Mouse (Mus musculus) hindbrain, postnatal 0 days (tissue): Measurements from ENCODE around the gene Igf2. TPM values are rescaled to one million over a fixed set of nuclear protein-coding genes. Genes with fewer than 3 reads are reported as not detected.

Experiments used
- ATAC-seq: fragments of 200-750 bp; cut with Nextera tagmentation; 2 replicates; pipeline ENCODE4 v1.8.0; 2017; ENCODE audit warnings: mild to moderate bottlenecking, moderate TSS enrichment, moderate library complexity
- DNase-seq: peaks from one replicate; pipeline ENCODE4 v3.0.0-alpha.2; 2015; ENCODE audit warnings: low spot score
- H3K27ac ChIP-seq: fragments of 300-500 bp; sonication (generic); 2 replicates; pipeline ENCODE4 v1.5.1; 2014; ENCODE audit warnings: mild to moderate bottlenecking
- H3K27me3 ChIP-seq: fragments of 300-500 bp; sonication (generic); 2 replicates; pipeline ENCODE4 v1.6.1; 2014; ENCODE audit warnings: low read length, mixed read lengths; ENCODE audit not compliant: insufficient read depth
- H3K36me3 ChIP-seq: fragments of 300-500 bp; sonication (generic); 2 replicates; pipeline ENCODE4 v1.6.1; 2014; ENCODE audit warnings: low read length, mixed read lengths; ENCODE audit not compliant: insufficient read depth
- H3K4me1 ChIP-seq: fragments of 300-500 bp; sonication (generic); 2 replicates; pipeline ENCODE4 v1.6.1; 2014; ENCODE audit warnings: antibody characterized with exemption, low read length, mixed read lengths; ENCODE audit not compliant: insufficient read depth
- H3K4me2 ChIP-seq: fragments of 300-500 bp; sonication (generic); 2 replicates; pipeline ENCODE4 v1.6.1; 2014; ENCODE audit warnings: low read depth, mild to moderate bottlenecking, low read length, moderate library complexity, mixed read lengths
- H3K4me3 ChIP-seq: fragments of 300-500 bp; sonication (generic); 2 replicates; pipeline ENCODE4 v1.5.1; 2014; ENCODE audit warnings: low read length
- H3K9ac ChIP-seq: fragments of 300-500 bp; sonication (generic); replicated peaks from 2 replicates; pipeline ENCODE4 v1.6.1; 2014; ENCODE audit warnings: mild to moderate bottlenecking, low read length, moderate library complexity, mixed read lengths
- H3K9me3 ChIP-seq: fragments of 300-500 bp; sonication (generic); 2 replicates; pipeline ENCODE4 v1.6.1; 2016; ENCODE audit warnings: low read length, mixed read lengths
- CTCF ChIP-seq: IDR thresholded peaks from 2 replicates; pipeline ENCODE4 v1.5.1; 2016; ENCODE audit warnings: antibody characterized with exemption, control low read depth, low read depth
- WGBS: fragments of 180-500 bp; shearing (Covaris S2); extraction: QIAGEN DNeasy Blood & Tissue Kit; methylation state at CpG from one replicate; pipeline ENCODE4 v1.1.7; 2014; 5-methylcytosine and 5-hydroxymethylcytosine counted together
- polyA plus RNA-seq: library from polyadenylated mRNA; unstranded; fragments of >200 nt; fragmentation: Nextera tagmentation; extraction: Ambion mirVana; gene quantifications from 2 replicates; pipeline ENCODE4 v1.2.1, GENCODE M21; 2015
- total RNA-seq: library from RNA; depleted of rRNA; stranded (reverse); fragments of >200 nt; gene quantifications from 2 replicates; pipeline ENCODE4 v1.2.3, GENCODE M21; 2014

Igf2 gene
- total and polyA plus RNA-seq, 2 experiments from 2014 or later: 279 to 308 TPM

- no peak overlapping the region for H3K4me3 ChIP-seq
- no peak overlapping the region for H3K4me2 ChIP-seq
- no peak overlapping the region for H3K27ac ChIP-seq
- peaks cover 56% of the 10 kb centered on the region for H3K27me3 ChIP-seq
- ATAC-seq (peak; percentile 24; the same call in 1 of the 2 replicates), DNase-seq (no peak)
- 12% methylated on average over 9 of the region's 9 CpGs for WGBS
- no peak for TF ChIP-seq CTCF
- H3K9ac ChIP-seq: no peak overlapping the region
- no peaks in the 10 kb centered on the region for H3K9me3 ChIP-seq
- no peaks in the 10 kb centered on the region for H3K36me3 ChIP-seq
- 0 out of 2 replicates have a peak, but pooled peaks cover 5% of the 10 kb centered on the region for H3K4me1 ChIP-seq
Observed at GRCm38 (mm10) chr7:142664465-142665029, 2.1 kb downstream of the Igf2 start.

GRCm38 (mm10) chr7:142663931-142664421 is 2.6 kb downstream of the Igf2 start:
- Histone ChIP-seq H3K9me3 (no peaks in the 10 kb centered on the region), H3K4me1 (0 out of 2 replicates have a peak, but pooled peaks cover 5% of the 10 kb centered on the region), H3K4me2 (peak overlapping the region; percentile 33), H3K27me3 (peaks cover 60% of the 10 kb centered on the region), H3K36me3 (no peaks in the 10 kb centered on the region), H3K9ac (no peak overlapping the region), H3K4me3 (peak overlapping the region; percentile 14), H3K27ac (no peak overlapping the region)
- under 1% methylated on average over 52 of the region's 53 CpGs for WGBS
- DNase-seq: no peak
- TF ChIP-seq CTCF: no peak
- 0 out of 2 replicates have a peak, but pooled peaks have one; percentile 25 for ATAC-seq

- H3K4me3 ChIP-seq: no peak overlapping the region
- peaks cover 67% of the 10 kb centered on the region for H3K27me3 ChIP-seq
- no peak overlapping the region for H3K9ac ChIP-seq
- no peak for TF ChIP-seq CTCF
- no peak for DNase-seq
- 0 out of 2 replicates have a peak, but pooled peaks cover 5% of the 10 kb centered on the region for H3K4me1 ChIP-seq
- no peak overlapping the region for H3K27ac ChIP-seq
- no peaks in the 10 kb centered on the region for H3K9me3 ChIP-seq
- 18% methylated on average over 5 of the region's 5 CpGs for WGBS
- ATAC-seq: no peak
- H3K4me2 ChIP-seq: no peak overlapping the region
- no peaks in the 10 kb centered on the region for H3K36me3 ChIP-seq
Observed at GRCm38 (mm10) chr7:142663151-142663550, 3.5 kb downstream of the Igf2 start.

DNA sequence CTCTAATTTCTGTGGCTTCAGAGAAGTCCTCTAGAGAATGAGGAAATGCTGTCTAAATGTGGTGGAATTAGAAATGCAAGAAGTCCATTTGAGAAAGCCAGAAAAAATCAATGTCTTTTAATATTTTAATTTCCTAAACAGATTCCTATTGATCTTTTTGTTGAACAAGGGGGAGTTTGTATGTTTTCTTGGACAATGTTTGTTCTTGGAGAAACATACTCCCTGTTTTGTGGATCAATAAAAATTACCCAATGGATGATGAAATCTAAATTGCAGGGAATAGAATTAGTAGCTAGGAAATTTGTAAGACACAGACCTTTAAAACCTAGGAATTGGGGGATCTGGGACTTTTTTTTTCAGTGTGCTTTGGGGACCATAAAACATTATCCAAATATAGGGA is 4.8 kb downstream of the Igf2 start:
- Histone ChIP-seq H3K9me3 (no peaks in the 10 kb centered on the region), H3K27ac (no peak overlapping the region), H3K4me3 (no peak overlapping the region), H3K4me1 (0 out of 2 replicates have a peak, but pooled peaks cover 5% of the 10 kb centered on the region), H3K27me3 (peaks cover 81% of the 10 kb centered on the region), H3K36me3 (no peaks in the 10 kb centered on the region), H3K9ac (no peak overlapping the region), H3K4me2 (no peak overlapping the region)
- ATAC-seq (no peak), DNase-seq (no peak)
- no peak for TF ChIP-seq CTCF

DNA sequence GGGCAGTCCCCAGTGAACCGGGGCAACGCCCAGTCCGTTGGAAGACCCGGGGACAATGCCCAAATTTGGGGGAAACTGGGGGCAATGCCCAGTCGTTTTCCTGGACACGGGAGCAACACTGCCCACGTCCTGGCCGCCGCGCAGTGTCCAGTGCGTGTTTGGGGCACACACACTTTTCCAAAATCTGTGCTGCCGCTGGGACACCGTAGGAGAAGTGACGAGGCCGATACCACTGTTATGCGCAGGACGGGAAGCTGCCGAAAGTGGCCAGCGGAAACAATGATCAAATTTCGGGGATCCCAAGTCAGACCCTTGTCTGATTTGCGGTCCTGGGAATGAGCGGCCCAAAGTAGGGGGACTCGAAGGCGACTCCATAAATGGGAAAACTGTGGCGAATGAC is 5.6 kb downstream of the Igf2 start:
- H3K4me2 ChIP-seq: peak overlapping the region; percentile 47; the same call in 1 of the 2 replicates
- H3K27me3 ChIP-seq: peaks cover 81% of the 10 kb centered on the region
- 0 out of 2 replicates have a peak, but pooled peaks cover 5% of the 10 kb centered on the region for H3K4me1 ChIP-seq
- H3K36me3 ChIP-seq: no peaks in the 10 kb centered on the region
- ATAC-seq (no peak), DNase-seq (no peak)
- H3K9ac ChIP-seq: no peak overlapping the region; the same call in 1 of the 2 replicates
- WGBS: 4% methylated on average over 25 of the region's 25 CpGs
- TF ChIP-seq CTCF: no peak
- H3K27ac ChIP-seq: no peak overlapping the region
- no peaks in the 10 kb centered on the region for H3K9me3 ChIP-seq
- H3K4me3 ChIP-seq: peak overlapping the region; percentile 25

GRCm38 (mm10) chr7:142660651-142660945 is 6.0 kb downstream of the Igf2 start:
- TF ChIP-seq CTCF: no peak
- H3K4me2 ChIP-seq: peak overlapping the region; percentile 47; the same call in 1 of the 2 replicates
- H3K4me1 ChIP-seq: 0 out of 2 replicates have a peak, but pooled peaks cover 5% of the 10 kb centered on the region
- H3K4me3 ChIP-seq: peak overlapping the region; percentile 25
- no peak for ATAC-seq
- no peak for DNase-seq
- no peaks in the 10 kb centered on the region for H3K9me3 ChIP-seq
- no peaks in the 10 kb centered on the region for H3K36me3 ChIP-seq
- H3K27ac ChIP-seq: no peak overlapping the region
- H3K9ac ChIP-seq: no peak overlapping the region; the same call in 1 of the 2 replicates
- H3K27me3 ChIP-seq: peaks cover 82% of the 10 kb centered on the region
- under 1% methylated on average over 29 of the region's 29 CpGs for WGBS
